Mouse (Mus musculus) gastrocnemius, postnatal 25 days (tissue): ENCODE data around the gene C1s1. TPM values are rescaled to one million over a fixed set of nuclear protein-coding genes. Genes with fewer than 3 reads are reported as not detected.

Experiments
- total RNA-seq, 2 experiments: library from RNA; stranded (reverse); gene quantifications; 1 replicate in 1 of 2; 2 replicates in 1 of 2; pipeline ENCODE4 v1.2.3; 2021

The C1s1 gene
- total RNA-seq, 2 experiments from 2014 or later = 16.5 to 20.8 TPM

Other genes with a start within 250 kb of the C1s1 start
- 10 to 100 TPM in 1 of 2 experiments, 1 to 10 TPM in 1; 8.5 to 10.9 TPM for gene Cd163, start 237.7 kb downstream of the C1s1 start, total RNA-seq
- 10 to 100 TPM; 24.6 to 29.0 TPM for gene Pex5, start 127.3 kb downstream of the C1s1 start, total RNA-seq
- under 1 TPM; 0.59 to 0.61 TPM for gene Clstn3, start 77.6 kb downstream of the C1s1 start, total RNA-seq
- gene C1rl, start 49.2 kb downstream of the C1s1 start, total RNA-seq = 1 to 10 TPM in 1 of 2 experiments, under 1 TPM in 1; 0.41 to 1.1 TPM
- 10 to 100 TPM in 1 of 2 experiments, 1 to 10 TPM in 1; 7.8 to 11.7 TPM for gene C1ra, start 30.0 kb downstream of the C1s1 start, total RNA-seq
- 1 to 10 TPM in 1 of 2 experiments, under 1 TPM in 1; 0.72 to 1.3 TPM for gene C1rb, start 27.9 kb upstream of the C1s1 start, total RNA-seq
- gene C1s2, start 93.7 kb upstream of the C1s1 start, total RNA-seq = under 1 TPM; 0.20 to 0.51 TPM
- 10 to 100 TPM; 14.8 to 18.0 TPM for gene Lpcat3, start 120.7 kb upstream of the C1s1 start, total RNA-seq
- 10 to 100 TPM; 53.8 to 58.9 TPM for gene Emg1, start 169.8 kb upstream of the C1s1 start, total RNA-seq
- gene Phb2, start 170.0 kb upstream of the C1s1 start, total RNA-seq = 100 to 1,000 TPM; 157 TPM
- 1 to 10 TPM; 1.5 to 2.2 TPM for gene Ptpn6, start 196.4 kb upstream of the C1s1 start, total RNA-seq
- 100 to 1,000 TPM; 163 to 167 TPM for gene Grcc10, start 199.0 kb upstream of the C1s1 start, total RNA-seq
- 1 to 10 TPM in 1 of 2 experiments, not detected in 1; 2.2 TPM for gene Gm45234, start 213.7 kb upstream of the C1s1 start, total RNA-seq
- gene Atn1, start 214.2 kb upstream of the C1s1 start, total RNA-seq = 10 to 100 TPM; 31.8 to 32.4 TPM
- gene Eno2, start 227.3 kb upstream of the C1s1 start, total RNA-seq = 1 to 10 TPM; 2.1 to 3.0 TPM
- gene Lrrc23, start 237.4 kb upstream of the C1s1 start, total RNA-seq = under 1 TPM in 1 of 2 experiments, not detected in 1; 0.18 TPM